10 mouse cellular contexts compared by ENCODE assay signal in genomic region chr7:45522194-45522752, GRCm38 (mm10). TPM values are rescaled to one million over a fixed set of nuclear protein-coding genes. Genes with fewer than 3 reads are reported as not detected.
DNase-seq lines count a peak whose midpoint lies in the region; ATAC-seq lines count a peak whose summit lies in the region.
"Had no signal": no experiment of that assay in that cellular context is flagged by ENCODE, and none has a peak within 500 bp of the region (broad histone marks: within the 10 kb centered on the region; RNA-seq: fewer than 3 reads in every experiment).

No protein-coding gene starts in this region.

- intact Hi-C loops in left cerebral cortex, postnatal 14 days (cut with DNase I) = no loop called here

- H3K9me3 ChIP-seq in liver, embryonic 11.5 days (ENCODE audit: control insufficient read depth, low read length) = no peaks in the 10 kb centered on the region
- no peaks in the 10 kb centered on the region for H3K9me3 ChIP-seq in embryonic facial prominence, embryonic 15.5 days (replicated peaks)
- H3K9me3 ChIP-seq in intestine, embryonic 16.5 days (ENCODE audit: control insufficient read depth, low read length) = no peaks in the 10 kb centered on the region
- no peaks in the 10 kb centered on the region for H3K9me3 ChIP-seq in neural tube, embryonic 13.5 days

- H3K4me3 ChIP-seq in liver, embryonic 11.5 days (ENCODE audit: low read depth, low read length) = peak overlapping the region; percentile 87
- H3K4me3 ChIP-seq in embryonic facial prominence, embryonic 15.5 days (replicated peaks) = peak overlapping the region; percentile 51
- H3K4me3 ChIP-seq in intestine, embryonic 16.5 days (ENCODE audit: low read length) = peak overlapping the region; percentile 59
- peak overlapping the region; percentile 48 for H3K4me3 ChIP-seq in neural tube, embryonic 13.5 days

- peaks cover 9% of the 10 kb centered on the region; the same call in 1 of the 2 replicates for H3K36me3 ChIP-seq in liver, embryonic 11.5 days (ENCODE audit: control insufficient read depth, insufficient read depth, low read length)
- H3K36me3 ChIP-seq in embryonic facial prominence, embryonic 15.5 days = peaks cover 7% of the 10 kb centered on the region; the same call in 1 of the 2 replicates
- H3K36me3 ChIP-seq in intestine, embryonic 16.5 days (ENCODE audit: control insufficient read depth, insufficient read depth, low read length) = no peaks in the 10 kb centered on the region
- H3K36me3 ChIP-seq in neural tube, embryonic 13.5 days = 0 out of 2 replicates have a peak, but pooled peaks cover 3% of the 10 kb centered on the region

- WGBS in liver, embryonic 11.5 days = 52% methylated on average over 16 of the region's 16 CpGs
- WGBS in embryonic facial prominence, embryonic 15.5 days = 55% methylated on average over 16 of the region's 16 CpGs
- 56% methylated on average over 16 of the region's 16 CpGs for WGBS in intestine, embryonic 16.5 days
- 57% methylated on average over 16 of the region's 16 CpGs for WGBS in neural tube, embryonic 13.5 days

- H3K27me3 ChIP-seq in liver, embryonic 11.5 days (replicated peaks; ENCODE audit: control insufficient read depth, insufficient read depth, low read length) = no peaks in the 10 kb centered on the region
- no peaks in the 10 kb centered on the region for H3K27me3 ChIP-seq in embryonic facial prominence, embryonic 15.5 days
- no peaks in the 10 kb centered on the region for H3K27me3 ChIP-seq in intestine, embryonic 16.5 days (replicated peaks; ENCODE audit: control insufficient read depth, insufficient read depth, low read length)
- H3K27me3 ChIP-seq in neural tube, embryonic 13.5 days = no peaks in the 10 kb centered on the region

- no peak for ATAC-seq in liver, embryonic 11.5 days (replicated peaks; ENCODE audit: low FRiP score)
- no peak for ATAC-seq in embryonic facial prominence, embryonic 15.5 days (ENCODE audit: insufficient number of reproducible peaks, low FRiP score, low TSS enrichment, low read depth)
- no peak for ATAC-seq in intestine, embryonic 16.5 days
- no peak for ATAC-seq in neural tube, embryonic 13.5 days (ENCODE audit: low read depth)

- no peak for DNase-seq in liver, embryonic 11.5 days (ENCODE audit: low spot score)
- DNase-seq in liver = no peak
- no peak for DNase-seq in right cerebral cortex, postnatal 25 days
- DNase-seq in left cerebral cortex, postnatal 14 days (ENCODE audit: low spot score in 2 of 2) = no peak
- DNase-seq in cerebellum, postnatal 25 days = no peak

- peak overlapping the region; percentile 23; the same call in 1 of the 2 replicates for H3K27ac ChIP-seq in liver, embryonic 11.5 days (ENCODE audit: low read depth, low read length)
- peak overlapping the region; percentile 92 for H3K27ac ChIP-seq in embryonic facial prominence, embryonic 15.5 days (replicated peaks)
- no peak overlapping the region; the same call in 1 of the 2 replicates for H3K27ac ChIP-seq in intestine, embryonic 16.5 days (ENCODE audit: low read length)
- peak overlapping the region; percentile 88; the same call in 1 of the 2 replicates for H3K27ac ChIP-seq in neural tube, embryonic 13.5 days (replicated peaks)

- peaks cover 43% of the 10 kb centered on the region for H3K4me1 ChIP-seq in liver, embryonic 11.5 days (replicated peaks; ENCODE audit: control insufficient read depth, insufficient read depth, low read length)
- peaks cover 36% of the 10 kb centered on the region for H3K4me1 ChIP-seq in embryonic facial prominence, embryonic 15.5 days
- H3K4me1 ChIP-seq in intestine, embryonic 16.5 days (ENCODE audit: control insufficient read depth, insufficient read depth, low read length) = peaks cover 19% of the 10 kb centered on the region
- peaks cover 37% of the 10 kb centered on the region for H3K4me1 ChIP-seq in neural tube, embryonic 13.5 days (replicated peaks)

- peak overlapping the region; percentile 80 for H3K4me2 ChIP-seq in liver, embryonic 11.5 days
- H3K4me2 ChIP-seq in embryonic facial prominence, embryonic 15.5 days (replicated peaks) = peak overlapping the region; percentile 52
- H3K4me2 ChIP-seq in intestine, embryonic 16.5 days (ENCODE audit: low read depth, low read length) = peak overlapping the region; percentile 49
- peak overlapping the region; percentile 58 for H3K4me2 ChIP-seq in neural tube, embryonic 13.5 days

- peak overlapping the region; percentile 64 for H3K9ac ChIP-seq in liver, embryonic 11.5 days (ENCODE audit: low read depth, low read length)
- H3K9ac ChIP-seq in embryonic facial prominence, embryonic 15.5 days = peak overlapping the region; percentile 39; the same call in 1 of the 2 replicates
- peak overlapping the region; percentile 71; the same call in 1 of the 2 replicates for H3K9ac ChIP-seq in intestine, embryonic 16.5 days (ENCODE audit: low read depth, low read length)
- H3K9ac ChIP-seq in neural tube, embryonic 13.5 days = peak overlapping the region; percentile 72; the same call in 1 of the 2 replicates

RNA-seq across cellular contexts. Expression of gene Ppp1r15a, which starts 3.8 kb away (rescaled TPM):
- 61.6 and 62.0 TPM in 2 replicates for polyA plus RNA-seq in liver, embryonic 11.5 days (2014; fragmentation: Nextera tagmentation; extraction: Ambion mirVana)
- 27.5 and 29.6 TPM in 2 replicates for polyA plus RNA-seq in embryonic facial prominence, embryonic 15.5 days (2015; fragmentation: Nextera tagmentation; extraction: Ambion mirVana)
- polyA plus RNA-seq in intestine, embryonic 16.5 days (2015; fragmentation: Nextera tagmentation; extraction: Ambion mirVana) = 17.3 and 19.1 TPM in 2 replicates
- 17.2 and 20.9 TPM in 2 replicates for polyA plus RNA-seq in neural tube, embryonic 13.5 days (2015; fragmentation: Nextera tagmentation; extraction: Ambion mirVana)
- total RNA-seq in left cerebral cortex, postnatal 14 days (2021) = 10 to 100 TPM; 24.2 to 33.3 TPM

RNA-seq across cellular contexts. Expression of gene Plekha4, which starts 3.9 kb away (rescaled TPM):
- 0.64 and 0.89 TPM in 2 replicates for polyA plus RNA-seq in liver, embryonic 11.5 days (2014; fragmentation: Nextera tagmentation; extraction: Ambion mirVana)
- 7.5 and 7.6 TPM in 2 replicates for polyA plus RNA-seq in embryonic facial prominence, embryonic 15.5 days (2015; fragmentation: Nextera tagmentation; extraction: Ambion mirVana)
- 1.4 and 1.6 TPM in 2 replicates for polyA plus RNA-seq in intestine, embryonic 16.5 days (2015; fragmentation: Nextera tagmentation; extraction: Ambion mirVana)
- 4.1 and 7.9 TPM in 2 replicates for polyA plus RNA-seq in neural tube, embryonic 13.5 days (2015; fragmentation: Nextera tagmentation; extraction: Ambion mirVana)
- total RNA-seq in left cerebral cortex, postnatal 14 days (2021) = 1 to 10 TPM; 1.0 to 2.4 TPM

RNA-seq across cellular contexts. Expression of gene Nucb1, which starts 12.1 kb away (rescaled TPM):
- polyA plus RNA-seq in liver, embryonic 11.5 days (2014; fragmentation: Nextera tagmentation; extraction: Ambion mirVana) = 149 and 153 TPM in 2 replicates
- polyA plus RNA-seq in embryonic facial prominence, embryonic 15.5 days (2015; fragmentation: Nextera tagmentation; extraction: Ambion mirVana) = 258 and 262 TPM in 2 replicates
- polyA plus RNA-seq in intestine, embryonic 16.5 days (2015; fragmentation: Nextera tagmentation; extraction: Ambion mirVana) = 251 and 266 TPM in 2 replicates
- 116 and 121 TPM in 2 replicates for polyA plus RNA-seq in neural tube, embryonic 13.5 days (2015; fragmentation: Nextera tagmentation; extraction: Ambion mirVana)
- 100 to 1,000 TPM; 109 to 110 TPM for total RNA-seq in left cerebral cortex, postnatal 14 days (2021)

RNA-seq across cellular contexts. Expression of gene Hsd17b14, which starts 32.4 kb away (rescaled TPM):
- 2.8 and 5.4 TPM in 2 replicates for polyA plus RNA-seq in liver, embryonic 11.5 days (2014; fragmentation: Nextera tagmentation; extraction: Ambion mirVana)
- 2.1 and 3.3 TPM in 2 replicates for polyA plus RNA-seq in embryonic facial prominence, embryonic 15.5 days (2015; fragmentation: Nextera tagmentation; extraction: Ambion mirVana)
- 2.9 and 3.3 TPM in 2 replicates for polyA plus RNA-seq in intestine, embryonic 16.5 days (2015; fragmentation: Nextera tagmentation; extraction: Ambion mirVana)
- polyA plus RNA-seq in neural tube, embryonic 13.5 days (2015; fragmentation: Nextera tagmentation; extraction: Ambion mirVana) = 0.52 and 1.7 TPM in 2 replicates
- not detected for total RNA-seq in left cerebral cortex, postnatal 14 days (2021)
- total RNA-seq: hematopoietic stem cell, adult 5-6 weeks; neutrophil, adult 5-6 weeks had no signal

RNA-seq across cellular contexts. Expression of gene Dhdh, which starts 33.7 kb away (rescaled TPM):
- 4.9 and 5.8 TPM in 2 replicates for polyA plus RNA-seq in liver, embryonic 11.5 days (2014; fragmentation: Nextera tagmentation; extraction: Ambion mirVana)
- 4.4 and 5.1 TPM in 2 replicates for polyA plus RNA-seq in embryonic facial prominence, embryonic 15.5 days (2015; fragmentation: Nextera tagmentation; extraction: Ambion mirVana)
- polyA plus RNA-seq in intestine, embryonic 16.5 days (2015; fragmentation: Nextera tagmentation; extraction: Ambion mirVana) = 1.9 and 2.2 TPM in 2 replicates
- 3.2 and 3.4 TPM in 2 replicates for polyA plus RNA-seq in neural tube, embryonic 13.5 days (2015; fragmentation: Nextera tagmentation; extraction: Ambion mirVana)
- total RNA-seq in left cerebral cortex, postnatal 14 days (2021) = 1 to 10 TPM; 2.8 to 2.9 TPM
